In the genomic region with DNA sequence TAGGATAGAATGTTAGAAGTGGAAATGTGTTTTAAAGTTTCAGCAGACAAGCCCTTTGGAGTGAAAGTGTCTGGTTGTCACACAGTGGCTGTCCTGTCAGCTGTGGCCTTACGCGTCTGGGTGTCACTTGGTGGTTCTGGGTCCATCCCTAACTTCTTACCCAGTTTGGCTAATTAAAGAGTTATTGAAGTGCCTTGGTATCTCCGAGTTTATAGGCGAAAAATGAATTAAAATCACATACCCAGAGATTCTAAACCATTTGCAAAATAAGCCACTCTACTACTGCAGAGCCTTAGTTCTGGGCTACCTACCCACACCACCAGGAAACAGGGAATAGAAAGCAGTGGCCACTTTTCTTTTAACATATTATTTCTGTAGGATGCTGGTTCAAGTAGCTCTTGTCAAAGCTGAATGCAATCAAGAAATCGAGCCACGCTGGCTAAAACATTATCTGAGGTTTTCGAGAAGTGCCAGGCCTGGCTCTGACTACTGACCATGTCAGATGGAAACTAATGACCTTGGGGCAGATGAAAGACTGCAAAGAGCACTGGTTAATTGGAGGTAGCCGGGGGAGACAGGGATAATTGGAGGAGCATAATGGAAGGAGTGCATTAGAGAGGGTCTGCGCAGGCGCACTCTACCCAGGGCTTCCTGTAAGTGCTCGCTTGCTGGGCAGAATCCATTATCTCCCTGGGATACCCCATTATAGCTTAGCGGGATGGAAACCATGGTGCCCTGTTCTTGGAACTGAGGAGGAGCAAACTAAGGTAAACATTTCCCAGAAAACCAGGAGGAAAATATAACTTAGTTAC, we compare ENCODE assay signal across 9 mouse cellular contexts.
A peak's percentile ranks its signal among the peaks of the same experiment; 100 is the strongest.
DNase-seq lines count a peak whose midpoint lies in the region.
"Had no signal": no experiment of that assay in that cellular context is flagged by ENCODE, and none has a peak within 500 bp of the region (broad histone marks: within the 10 kb centered on the region; RNA-seq: fewer than 3 reads in every experiment).

No protein-coding gene starts in this region.

- no peaks in the 10 kb centered on the region for H3K9me3 ChIP-seq in forebrain, embryonic 10.5 days
- H3K9me3 ChIP-seq in limb, embryonic 10.5 days (replicated peaks) = no peaks in the 10 kb centered on the region
- H3K9me3 ChIP-seq: embryonic facial prominence, embryonic 15.5 days had no signal

- peaks cover 21% of the 10 kb centered on the region for H3K4me1 ChIP-seq in forebrain, embryonic 10.5 days
- H3K4me1 ChIP-seq in limb, embryonic 10.5 days = 0 out of 2 replicates have a peak, but pooled peaks cover 8% of the 10 kb centered on the region
- H3K4me1 ChIP-seq: embryonic facial prominence, embryonic 15.5 days had no signal

- intact Hi-C loops in heart, postnatal 36 days (cut with DNase I) = loop anchor here (1.0 to 5.0 kb wide), 3 partner anchors 97 to 541 kb away; a partner anchor contains a TSS

- 47% methylated on average over 12 of the region's 12 CpGs for WGBS in forebrain, embryonic 10.5 days
- 52% methylated on average over 12 of the region's 12 CpGs for WGBS in limb, embryonic 10.5 days

- H3K27ac ChIP-seq in forebrain, embryonic 10.5 days = peak overlapping the region; percentile 63
- no peak overlapping the region for H3K27ac ChIP-seq in limb, embryonic 10.5 days
- H3K27ac ChIP-seq: embryonic facial prominence, embryonic 15.5 days had no signal

- peak; percentile 34 for DNase-seq in right cerebral cortex, postnatal 14 days
- DNase-seq in right cerebral cortex, adult 18-20 months = no peak
- peak; percentile 72 for DNase-seq in forebrain, embryonic 10.5 days (ENCODE audit: extremely low spot score, low spot score)
- DNase-seq in limb, embryonic 10.5 days (ENCODE audit: low spot score) = peak; percentile 54
- peak; percentile 86 for DNase-seq in retina, postnatal 1 day
- DNase-seq in urinary bladder, postnatal 25 days (ENCODE audit: low spot score) = no peak
- no peak for DNase-seq in heart, postnatal 36 days
- no peak for DNase-seq in lung, postnatal 14 days

- no peaks in the 10 kb centered on the region for H3K27me3 ChIP-seq in forebrain, embryonic 10.5 days (ENCODE audit: poor library complexity, severe bottlenecking)
- H3K27me3 ChIP-seq in limb, embryonic 10.5 days (ENCODE audit: low read depth, poor library complexity, severe bottlenecking) = no peaks in the 10 kb centered on the region
- H3K27me3 ChIP-seq: embryonic facial prominence, embryonic 15.5 days had no signal

- H3K4me3 ChIP-seq in forebrain, embryonic 10.5 days = no peak overlapping the region
- H3K4me3 ChIP-seq in limb, embryonic 10.5 days = no peak overlapping the region
- H3K4me3 ChIP-seq: embryonic facial prominence, embryonic 15.5 days had no signal

- no peaks in the 10 kb centered on the region for H3K36me3 ChIP-seq in forebrain, embryonic 10.5 days (replicated peaks)
- no peaks in the 10 kb centered on the region for H3K36me3 ChIP-seq in limb, embryonic 10.5 days
- H3K36me3 ChIP-seq: embryonic facial prominence, embryonic 15.5 days had no signal

Comparison
In these comparisons a context has a peak if more than half of its experiments do, and no peak if none do; other contexts are left out.
1. DNase-seq: peak in right cerebral cortex, postnatal 14 days (single experiment), forebrain, embryonic 10.5 days (single experiment), limb, embryonic 10.5 days (single experiment) and retina, postnatal 1 day (single experiment); none in right cerebral cortex, adult 18-20 months (single experiment), urinary bladder, postnatal 25 days (single experiment), heart, postnatal 36 days (0 of 2) and lung, postnatal 14 days (single experiment).